Mouse (Mus musculus) limb, embryonic 15.5 days (tissue): ENCODE measurements around the gene Pramef6. TPM values are rescaled to one million over a fixed set of nuclear protein-coding genes. Genes with fewer than 3 reads are reported as not detected.
"Not testable (repeated sequence)": the region's sequence is repeated elsewhere in the genome, so short reads cannot be mapped to it uniquely, and the experiment has no call there.

Experiments
- ATAC-seq: fragments of 200-750 bp; cut with Nextera tagmentation; 2 replicates; pipeline ENCODE4 v1.8.0; 2017; ENCODE audit warnings: low read depth, moderate TSS enrichment; ENCODE audit not compliant: insufficient number of reproducible peaks, low FRiP score, low TSS enrichment
- H3K27ac ChIP-seq: fragments of 300-500 bp; sonication (generic); 2 replicates; pipeline ENCODE4 v1.5.1; 2015; ENCODE audit warnings: moderate library complexity, mild to moderate bottlenecking, inconsistent platforms
- H3K27me3 ChIP-seq: fragments of 300-500 bp; sonication (generic); 2 replicates; pipeline ENCODE4 v1.6.1; 2015; ENCODE audit warnings: inconsistent platforms
- H3K36me3 ChIP-seq: fragments of 300-500 bp; sonication (generic); 2 replicates; pipeline ENCODE4 v1.6.1; 2015; ENCODE audit warnings: inconsistent platforms
- H3K4me1 ChIP-seq: fragments of 300-500 bp; sonication (generic); 2 replicates; pipeline ENCODE4 v1.6.1; 2015; ENCODE audit warnings: inconsistent platforms
- H3K4me2 ChIP-seq: fragments of 300-500 bp; sonication (generic); 2 replicates; pipeline ENCODE4 v1.6.1; 2015; ENCODE audit warnings: mild to moderate bottlenecking, inconsistent platforms
- H3K4me3 ChIP-seq: fragments of 300-500 bp; sonication (generic); 2 replicates; pipeline ENCODE4 v1.5.1; 2015; ENCODE audit warnings: mild to moderate bottlenecking, inconsistent platforms
- H3K9ac ChIP-seq: fragments of 300-500 bp; sonication (generic); 2 replicates; pipeline ENCODE4 v1.6.1; 2015; ENCODE audit warnings: inconsistent platforms
- H3K9me3 ChIP-seq: fragments of 300-500 bp; sonication (generic); 2 replicates; pipeline ENCODE4 v1.6.1; 2016; ENCODE audit warnings: inconsistent platforms
- WGBS: fragments of 180-500 bp; shearing (Covaris S2); methylation state at CpG from one replicate; pipeline ENCODE4 v1.1.7; 2015; 5-methylcytosine and 5-hydroxymethylcytosine counted together
- polyA plus RNA-seq: library from polyadenylated mRNA; unstranded; fragments of >200 nt; fragmentation: Nextera tagmentation; extraction: Ambion mirVana; gene quantifications from 2 replicates; pipeline ENCODE4 v1.2.1, GENCODE M21; 2015

Gene Pramef6
- not detected in 2 replicates for polyA plus RNA-seq

DNA sequence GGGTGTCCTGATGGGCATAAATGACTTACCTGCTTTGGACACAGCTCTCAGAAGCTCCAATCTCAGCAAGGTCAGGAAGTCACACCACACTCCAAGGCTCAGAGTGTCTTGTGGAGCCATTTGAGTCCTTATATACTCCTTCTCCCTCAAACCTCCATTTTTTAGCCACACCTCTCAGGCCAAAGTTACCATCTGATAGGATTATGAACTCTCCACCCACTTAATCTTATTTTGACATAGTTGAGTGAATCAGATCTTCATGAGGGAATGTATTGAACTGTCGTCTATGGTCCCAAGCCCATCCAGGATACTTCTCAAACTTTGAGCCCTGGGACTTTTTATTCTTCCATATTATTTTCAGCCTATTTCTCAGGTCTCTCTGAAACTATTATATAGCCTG is at the start of gene Pramef6:
Gene Pramef6, minus strand, starts transcription at position 101 of the 400 bp plus-strand sequence.
- H3K4me3 ChIP-seq, H3K4me1 ChIP-seq, ATAC-seq, H3K36me3 ChIP-seq, H3K27ac ChIP-seq, H3K4me2 ChIP-seq, H3K27me3 ChIP-seq, H3K9me3 ChIP-seq, H3K9ac ChIP-seq: not testable (repeated sequence)
- 87% methylated on average over 1 of the region's 1 CpGs for WGBS

DNA sequence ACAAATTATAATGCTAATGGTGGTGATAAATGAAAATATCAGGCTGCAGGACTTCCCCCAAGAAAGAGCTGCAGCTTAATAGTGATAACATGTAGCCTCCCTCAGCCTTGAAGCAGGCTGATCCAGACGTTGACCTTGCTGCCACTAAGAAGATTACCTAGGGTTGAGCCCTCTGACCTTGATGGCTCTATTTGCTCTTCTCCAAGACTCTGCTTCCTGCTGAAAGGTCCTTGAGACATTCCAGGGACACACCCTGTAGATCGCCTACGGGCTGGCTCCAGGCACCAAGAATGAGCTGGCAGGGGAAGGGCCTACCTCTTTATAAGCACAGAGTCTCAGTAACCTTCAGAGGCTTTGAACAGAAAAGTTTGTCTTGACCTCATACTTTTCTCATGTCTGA is 5.8 kb downstream of the Pramef6 start:
- H3K4me3 ChIP-seq, H3K27me3 ChIP-seq, H3K9ac ChIP-seq, H3K4me1 ChIP-seq, H3K27ac ChIP-seq, ATAC-seq, H3K9me3 ChIP-seq, H3K36me3 ChIP-seq, H3K4me2 ChIP-seq: not testable (repeated sequence)
- WGBS = 87% methylated on average over 3 of the region's 3 CpGs

DNA sequence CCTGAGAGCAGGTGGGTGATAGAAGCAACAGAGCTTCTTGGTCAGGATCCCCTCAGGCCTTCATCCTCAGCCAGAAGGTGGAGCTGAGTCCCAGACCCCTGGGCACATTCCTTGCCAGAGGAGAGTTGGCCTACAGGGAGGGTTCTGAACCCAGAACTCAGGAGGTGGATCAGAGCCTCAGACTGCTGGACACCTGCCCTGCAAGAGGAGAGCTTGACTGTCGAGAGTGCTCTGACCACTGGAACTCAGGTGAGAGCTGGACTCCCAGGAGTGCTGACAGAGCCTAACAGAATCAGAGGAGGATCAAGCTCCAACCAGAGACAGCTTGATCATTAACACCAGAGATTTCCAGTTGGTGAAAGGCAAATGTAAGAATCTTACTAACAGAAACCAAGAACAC is 17.8 kb downstream of the Pramef6 start:
- H3K4me2 ChIP-seq, ATAC-seq, H3K27ac ChIP-seq, H3K27me3 ChIP-seq, H3K9me3 ChIP-seq, H3K4me1 ChIP-seq, H3K36me3 ChIP-seq, H3K4me3 ChIP-seq, H3K9ac ChIP-seq: not testable (repeated sequence)
- WGBS = 76% methylated on average over 1 of the region's 1 CpGs

DNA sequence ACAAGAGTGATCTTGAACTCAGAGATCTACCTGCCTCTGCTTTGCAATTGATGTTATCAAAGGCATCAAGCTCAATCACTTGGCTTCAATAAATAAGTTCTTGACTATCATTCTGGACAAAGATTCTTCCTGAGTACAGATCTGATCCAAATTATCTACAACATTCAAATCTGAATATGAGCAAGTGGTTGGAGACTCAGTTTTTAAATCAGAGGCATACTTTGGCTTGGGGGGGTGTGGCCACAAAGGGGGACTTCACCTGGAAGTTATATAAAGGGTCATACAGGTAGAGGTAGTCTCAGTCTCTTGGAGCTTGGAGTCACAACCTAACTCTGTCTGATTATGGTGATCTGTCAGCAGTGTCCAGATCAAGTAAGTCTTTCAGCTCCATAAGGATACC is 54.0 kb downstream of the Pramef6 start, which contains the start of gene Gm13103:
Gene Gm13103, plus strand, starts transcription at position 301 of the 400 bp plus-strand sequence.
- not testable (repeated sequence) for H3K4me2 ChIP-seq, ATAC-seq, H3K9ac ChIP-seq, H3K27ac ChIP-seq, H3K4me1 ChIP-seq, H3K4me3 ChIP-seq, H3K9me3 ChIP-seq, H3K27me3 ChIP-seq, H3K36me3 ChIP-seq

Other genes with a start within 250 kb of the Pramef6 start
- gene Gm13088, start 243.1 kb downstream of the Pramef6 start, polyA plus RNA-seq = not detected in 2 replicates
- not detected in 2 replicates for gene Gm13089, start 197.7 kb downstream of the Pramef6 start, polyA plus RNA-seq
- gene Gm13078, start 180.9 kb downstream of the Pramef6 start, polyA plus RNA-seq = not detected in 2 replicates
- not detected in 2 replicates for gene Gm13023, start 111.0 kb downstream of the Pramef6 start, polyA plus RNA-seq
- gene Gm13084, start 84.3 kb downstream of the Pramef6 start, polyA plus RNA-seq = not detected in 2 replicates
- not detected in 2 replicates for gene Gm13103, start 53.9 kb downstream of the Pramef6 start, polyA plus RNA-seq
- gene Pramef25, start 50.6 kb upstream of the Pramef6 start, polyA plus RNA-seq = not detected in 2 replicates
- not detected in 2 replicates for gene Gm13101, start 66.6 kb upstream of the Pramef6 start, polyA plus RNA-seq
- gene Pramef17, start 94.0 kb upstream of the Pramef6 start, polyA plus RNA-seq = not detected in 2 replicates
- gene Pramel4, start 158.7 kb upstream of the Pramef6 start, polyA plus RNA-seq = not detected in 2 replicates
- gene Gm13102, start 206.1 kb upstream of the Pramef6 start, polyA plus RNA-seq = not detected in 2 replicates